Mouse (Mus musculus): ENCODE measurements at regions not wholly inside any gene's neighbourhood (a gene's known extent, or its start where the extent isn't known, plus 50 kb on each side); places are given as distances from the start of the nearest gene placed in this dataset.

GRCm38 (mm10) chr13:25548551-25548950 lies 278.2 kb upstream of the Nrsn1 start:
- Histone ChIP-seq H3K4me2 (replicated peaks; ENCODE audit: low read depth, low read length) (no peak overlapping the region), H3K9me3 (ENCODE audit: control insufficient read depth, low read length) (no peaks in the 10 kb centered on the region), H3K4me1 (ENCODE audit: control insufficient read depth, insufficient read depth, low read length) (no peaks in the 10 kb centered on the region), H3K27me3 (ENCODE audit: control insufficient read depth, insufficient read depth, low read length) (no peaks in the 10 kb centered on the region), H3K9ac (ENCODE audit: low read depth, low read length) (no peak overlapping the region), H3K27ac (ENCODE audit: low read depth, low read length) (no peak overlapping the region), H3K36me3 (ENCODE audit: control insufficient read depth, insufficient read depth, low read length) (no peaks in the 10 kb centered on the region), H3K4me3 (ENCODE audit: low read length) (no peak overlapping the region)
- no peak for ATAC-seq (ENCODE audit: low FRiP score, low TSS enrichment)
- WGBS, result 90% methylated on average over 9 of the region's 9 CpGs

- no peak for ATAC-seq (ENCODE audit: low FRiP score, low TSS enrichment)
- H3K4me2 ChIP-seq (replicated peaks; ENCODE audit: low read depth, low read length), result no peak overlapping the region
- 75% methylated on average over 12 of the region's 12 CpGs for WGBS
- no peak overlapping the region for H3K4me3 ChIP-seq (ENCODE audit: low read length)
- no peaks in the 10 kb centered on the region for H3K27me3 ChIP-seq (ENCODE audit: control insufficient read depth, insufficient read depth, low read length)
- H3K9me3 ChIP-seq (ENCODE audit: control insufficient read depth, low read length), result no peaks in the 10 kb centered on the region
- H3K36me3 ChIP-seq (ENCODE audit: control insufficient read depth, insufficient read depth, low read length), result no peaks in the 10 kb centered on the region
- no peak overlapping the region for H3K9ac ChIP-seq (ENCODE audit: low read depth, low read length)
- H3K27ac ChIP-seq (ENCODE audit: low read depth, low read length), result no peak overlapping the region
- no peaks in the 10 kb centered on the region for H3K4me1 ChIP-seq (ENCODE audit: control insufficient read depth, insufficient read depth, low read length)
These were observed 277.1 kb upstream of the Nrsn1 start for GRCm38 (mm10) chr13:25547150-25548145.

DNA sequence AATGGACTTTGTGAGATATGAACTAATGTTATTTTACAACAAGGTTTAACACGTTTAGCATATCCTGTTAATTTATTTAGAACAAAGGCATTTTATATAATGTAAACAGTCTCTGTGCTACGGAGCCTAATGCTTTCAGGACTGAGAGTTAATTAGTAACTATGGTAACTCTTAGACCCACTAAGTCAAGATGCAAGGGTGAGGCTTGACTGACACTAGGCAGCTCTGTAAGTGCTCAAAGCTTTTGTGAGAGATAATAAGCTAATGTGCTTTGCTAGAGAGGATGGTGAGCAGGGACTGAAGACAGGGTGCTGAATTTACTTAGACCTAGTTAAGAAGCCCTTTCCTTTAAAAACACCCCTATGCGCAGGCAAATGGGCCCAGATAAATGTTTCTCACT lies 253.8 kb upstream of the Nrsn1 start:
- no peaks in the 10 kb centered on the region for H3K9me3 ChIP-seq (ENCODE audit: control insufficient read depth, low read length)
- no peaks in the 10 kb centered on the region for H3K27me3 ChIP-seq (ENCODE audit: control insufficient read depth, insufficient read depth, low read length)
- H3K36me3 ChIP-seq (ENCODE audit: control insufficient read depth, insufficient read depth, low read length), result no peaks in the 10 kb centered on the region
- no peak overlapping the region for H3K27ac ChIP-seq (ENCODE audit: low read depth, low read length)
- no peak overlapping the region for H3K9ac ChIP-seq (ENCODE audit: low read depth, low read length)
- no peak for ATAC-seq (ENCODE audit: low FRiP score, low TSS enrichment)
- no peaks in the 10 kb centered on the region for H3K4me1 ChIP-seq (ENCODE audit: control insufficient read depth, insufficient read depth, low read length)
- no peak overlapping the region for H3K4me3 ChIP-seq (ENCODE audit: low read length)
- 75% methylated on average over 3 of the region's 3 CpGs for WGBS
- no peak overlapping the region for H3K4me2 ChIP-seq (replicated peaks; ENCODE audit: low read depth, low read length)

GRCm38 (mm10) chr13:25507355-25507754 lies 237.1 kb upstream of the Nrsn1 start:
- Histone ChIP-seq H3K27me3 (ENCODE audit: control insufficient read depth, insufficient read depth, low read length) (no peaks in the 10 kb centered on the region), H3K36me3 (ENCODE audit: control insufficient read depth, insufficient read depth, low read length) (no peaks in the 10 kb centered on the region), H3K4me3 (ENCODE audit: low read length) (no peak overlapping the region), H3K4me1 (ENCODE audit: control insufficient read depth, insufficient read depth, low read length) (no peaks in the 10 kb centered on the region), H3K9me3 (ENCODE audit: control insufficient read depth, low read length) (no peaks in the 10 kb centered on the region), H3K9ac (ENCODE audit: low read depth, low read length) (no peak overlapping the region), H3K4me2 (replicated peaks; ENCODE audit: low read depth, low read length) (no peak overlapping the region), H3K27ac (ENCODE audit: low read depth, low read length) (no peak overlapping the region)
- ATAC-seq (ENCODE audit: low FRiP score, low TSS enrichment), result no peak

DNA sequence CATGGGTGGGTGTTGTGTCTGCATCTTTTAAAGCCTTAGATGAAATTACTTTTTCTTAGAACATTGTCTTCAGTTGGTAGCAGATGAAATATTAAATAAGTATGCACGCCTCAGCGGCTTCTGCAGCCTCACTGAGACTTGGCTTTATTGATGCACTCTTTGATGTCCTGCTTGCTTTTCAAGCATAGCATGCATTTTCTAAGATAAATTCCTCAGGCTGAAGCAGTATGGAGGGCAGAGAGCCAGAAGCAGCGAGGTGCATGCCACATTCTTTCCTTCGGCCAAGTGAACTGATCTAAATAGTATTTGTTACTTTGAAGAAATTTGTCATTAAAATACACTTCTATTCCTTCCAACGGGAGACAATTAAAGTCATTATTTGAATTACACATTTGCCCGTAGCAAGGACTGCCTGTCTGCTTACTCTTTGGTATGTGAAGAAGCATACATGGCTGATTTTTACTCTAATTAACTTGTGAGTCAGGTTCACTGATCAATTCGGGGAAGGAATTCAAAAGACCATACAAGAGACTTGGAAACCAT lies 224.3 kb upstream of the Nrsn1 start:
- WGBS, result 69% methylated on average over 7 of the region's 7 CpGs

GRCm38 (mm10) chr13:25490036-25490435 lies 219.7 kb upstream of the Nrsn1 start:
- 63% methylated on average over 4 of the region's 4 CpGs for WGBS
- Histone ChIP-seq H3K27me3 (ENCODE audit: control insufficient read depth, insufficient read depth, low read length) (no peaks in the 10 kb centered on the region), H3K4me1 (ENCODE audit: control insufficient read depth, insufficient read depth, low read length) (no peaks in the 10 kb centered on the region), H3K4me2 (replicated peaks; ENCODE audit: low read depth, low read length) (no peak overlapping the region), H3K4me3 (ENCODE audit: low read length) (no peak overlapping the region), H3K9ac (ENCODE audit: low read depth, low read length) (no peak overlapping the region), H3K27ac (ENCODE audit: low read depth, low read length) (no peak overlapping the region), H3K9me3 (ENCODE audit: control insufficient read depth, low read length) (no peaks in the 10 kb centered on the region), H3K36me3 (ENCODE audit: control insufficient read depth, insufficient read depth, low read length) (no peaks in the 10 kb centered on the region)
- no peak for ATAC-seq (ENCODE audit: low FRiP score, low TSS enrichment)

More for the DNA sequence above, 224.3 kb upstream of the Nrsn1 start:
- Histone ChIP-seq H3K4me3 (ENCODE audit: low read length) (no peak overlapping the region), H3K4me2 (replicated peaks; ENCODE audit: low read depth, low read length) (no peak overlapping the region), H3K9ac (ENCODE audit: low read depth, low read length) (no peak overlapping the region), H3K36me3 (ENCODE audit: control insufficient read depth, insufficient read depth, low read length) (no peaks in the 10 kb centered on the region), H3K4me1 (ENCODE audit: control insufficient read depth, insufficient read depth, low read length) (no peaks in the 10 kb centered on the region), H3K27me3 (ENCODE audit: control insufficient read depth, insufficient read depth, low read length) (no peaks in the 10 kb centered on the region), H3K9me3 (ENCODE audit: control insufficient read depth, low read length) (no peaks in the 10 kb centered on the region), H3K27ac (ENCODE audit: low read depth, low read length) (no peak overlapping the region)
- ATAC-seq (ENCODE audit: low FRiP score, low TSS enrichment), result no peak

GRCm38 (mm10) chr13:25483309-25483708 lies 213.0 kb upstream of the Nrsn1 start:
- Histone ChIP-seq H3K36me3 (ENCODE audit: control insufficient read depth, insufficient read depth, low read length) (no peaks in the 10 kb centered on the region), H3K9me3 (ENCODE audit: control insufficient read depth, low read length) (no peaks in the 10 kb centered on the region), H3K4me2 (replicated peaks; ENCODE audit: low read depth, low read length) (no peak overlapping the region), H3K27me3 (ENCODE audit: control insufficient read depth, insufficient read depth, low read length) (no peaks in the 10 kb centered on the region), H3K4me3 (ENCODE audit: low read length) (no peak overlapping the region), H3K27ac (ENCODE audit: low read depth, low read length) (no peak overlapping the region), H3K4me1 (ENCODE audit: control insufficient read depth, insufficient read depth, low read length) (no peaks in the 10 kb centered on the region), H3K9ac (ENCODE audit: low read depth, low read length) (no peak overlapping the region)
- ATAC-seq (ENCODE audit: low FRiP score, low TSS enrichment), result no peak
- WGBS, result 89% methylated on average over 1 of the region's 1 CpGs

- Histone ChIP-seq H3K9me3 (ENCODE audit: control insufficient read depth, low read length) (no peaks in the 10 kb centered on the region), H3K4me1 (ENCODE audit: control insufficient read depth, insufficient read depth, low read length) (no peaks in the 10 kb centered on the region)
- no peak for ATAC-seq (ENCODE audit: low FRiP score, low TSS enrichment)
These were observed 181.6 kb upstream of the Nrsn1 start for GRCm38 (mm10) chr13:25451917-25452316.

DNA sequence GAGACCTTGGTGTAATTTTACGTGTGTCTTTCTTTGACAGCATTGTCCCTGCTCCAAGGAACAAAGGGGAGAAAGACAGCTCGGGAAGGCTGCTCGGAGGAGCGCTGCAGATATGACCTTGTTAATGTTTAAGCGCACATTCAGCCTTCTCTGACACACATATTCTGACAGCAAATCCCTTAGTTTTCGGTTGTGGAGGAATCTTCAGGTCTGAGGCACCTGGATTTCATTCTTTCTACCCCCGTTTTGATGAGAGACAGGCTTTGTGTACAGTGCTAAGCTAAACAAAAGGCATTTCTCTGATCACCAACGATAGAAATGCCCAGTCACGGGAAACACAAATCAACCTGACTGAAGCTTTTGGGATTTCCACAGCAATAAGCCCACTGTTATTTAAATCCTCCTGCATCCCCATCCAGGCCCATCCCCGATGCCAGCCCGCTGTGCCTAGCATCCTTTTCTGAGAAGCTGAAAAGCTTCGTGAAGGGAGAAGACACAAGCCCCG lies 181.1 kb upstream of the Nrsn1 start:
- Histone ChIP-seq H3K4me3 (ENCODE audit: low read length) (no peak overlapping the region), H3K27me3 (ENCODE audit: control insufficient read depth, insufficient read depth, low read length) (no peaks in the 10 kb centered on the region), H3K9me3 (ENCODE audit: control insufficient read depth, low read length) (no peaks in the 10 kb centered on the region), H3K4me1 (ENCODE audit: control insufficient read depth, insufficient read depth, low read length) (no peaks in the 10 kb centered on the region), H3K9ac (ENCODE audit: low read depth, low read length) (no peak overlapping the region), H3K27ac (ENCODE audit: low read depth, low read length) (no peak overlapping the region), H3K36me3 (ENCODE audit: control insufficient read depth, insufficient read depth, low read length) (no peaks in the 10 kb centered on the region), H3K4me2 (replicated peaks; ENCODE audit: low read depth, low read length) (no peak overlapping the region)
- no peak for ATAC-seq (ENCODE audit: low FRiP score, low TSS enrichment)
- 43% methylated on average over 13 of the region's 13 CpGs for WGBS

More at GRCm38 (mm10) chr13:25451917-25452316, 181.6 kb upstream of the Nrsn1 start:
- H3K9ac ChIP-seq (ENCODE audit: low read depth, low read length), result no peak overlapping the region
- H3K4me3 ChIP-seq (ENCODE audit: low read length), result no peak overlapping the region
- H3K27ac ChIP-seq (ENCODE audit: low read depth, low read length), result no peak overlapping the region
- H3K36me3 ChIP-seq (ENCODE audit: control insufficient read depth, insufficient read depth, low read length), result no peaks in the 10 kb centered on the region
- 81% methylated on average over 9 of the region's 9 CpGs for WGBS
- H3K4me2 ChIP-seq (replicated peaks; ENCODE audit: low read depth, low read length), result no peak overlapping the region
- H3K27me3 ChIP-seq (ENCODE audit: control insufficient read depth, insufficient read depth, low read length), result no peaks in the 10 kb centered on the region

Data from kidney, embryonic 14.5 days (tissue).